Mouse (Mus musculus): Measurements from ENCODE around the gene Nol9. TPM values are rescaled to one million over a fixed set of nuclear protein-coding genes. Genes with fewer than 3 reads are reported as not detected.

Nol9 gene
- polyA plus RNA-seq (2012; fragmentation: generic; extraction: Trizol), result 10 to 100 TPM; 10.1 to 10.4 TPM

GRCm38 (mm10) chr4:152038985-152039830 is at the start of gene Nol9:
TSS of gene Nol9 (plus strand) at chr4:152039321.

DNA sequence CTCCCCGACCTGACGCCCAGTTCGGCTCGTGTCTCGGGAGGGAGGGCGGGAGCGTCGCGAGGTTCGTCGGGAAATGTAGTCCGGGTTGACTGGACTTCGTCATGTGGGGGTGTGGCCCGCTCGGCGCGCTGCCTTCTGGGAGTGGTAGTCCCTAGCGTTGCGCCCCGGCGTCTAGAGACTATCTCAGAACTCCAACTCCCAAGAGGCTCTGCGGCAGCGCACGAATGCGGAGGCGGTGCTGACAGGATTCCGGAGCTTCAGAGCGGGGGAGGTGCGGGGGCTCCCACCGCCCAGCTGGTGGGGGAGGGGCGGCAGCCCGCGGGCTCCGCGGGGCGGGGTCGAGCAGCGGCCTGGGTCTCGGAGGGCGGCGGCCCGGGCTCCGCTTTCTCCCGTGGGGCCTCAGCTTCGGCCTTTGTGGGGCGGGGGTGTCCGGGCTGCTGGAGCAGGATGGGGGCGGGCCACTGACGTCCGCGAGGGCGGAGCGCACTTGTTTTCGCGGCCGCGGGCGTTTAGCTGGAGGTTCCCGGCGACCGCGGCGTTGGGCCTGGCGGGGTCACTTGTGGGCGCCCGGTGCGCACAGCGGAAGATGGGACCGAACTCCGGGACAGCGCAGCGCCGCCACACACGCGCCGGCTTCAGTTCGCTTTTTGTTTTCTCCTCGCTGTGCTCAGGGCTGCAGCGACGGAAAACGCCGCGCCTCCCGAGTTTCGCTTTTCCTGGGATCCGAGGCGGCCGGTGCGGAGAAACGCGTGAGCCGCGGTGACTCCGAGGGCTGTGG is 42.8 kb upstream of the Nol9 start, which contains the start of gene Phf13:
Gene Phf13 (minus strand): TSS at position 86 of the 778 bp plus-strand sequence.

GRCm38 (mm10) chr4:152008622-152009075 is 30.5 kb upstream of the Nol9 start, which contains the start of gene Klhl21:
TSS of gene Klhl21 (plus strand) at chr4:152008803.

DNA sequence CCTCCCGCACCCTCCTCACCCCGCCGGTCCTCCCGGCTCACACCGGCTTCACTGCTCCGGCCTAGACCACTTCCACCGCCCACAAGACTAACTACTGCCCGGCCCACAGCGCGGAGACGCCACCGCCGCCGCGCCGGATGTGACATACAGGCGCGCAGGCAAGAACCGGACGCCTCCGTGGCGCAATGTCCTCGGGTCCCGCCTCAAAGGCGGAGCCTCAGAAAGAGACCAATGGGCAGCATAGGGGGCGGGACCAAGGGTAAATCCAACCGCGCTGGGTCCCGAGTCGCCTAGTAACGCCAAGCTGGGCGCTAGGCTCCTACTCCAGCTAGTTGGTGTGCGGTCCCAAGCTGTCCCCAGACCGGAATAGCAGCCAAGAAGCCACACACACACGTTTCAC is 11.6 kb upstream of the Nol9 start, which contains the start of gene Zbtb48:
Gene Zbtb48 (minus strand): TSS at position 148 of the 400 bp plus-strand sequence.

GRCm38 (mm10) chr4:152038225-152038984 is 716 bp upstream of the Nol9 start, which contains the start of gene Tas1r1:
TSS of gene Tas1r1 (minus strand) at chr4:152038568.

GRCm38 (mm10) chr4:152072121-152072601 is 33.0 kb downstream of the Nol9 start, which contains the start of gene Plekhg5:
TSS of gene Plekhg5 (plus strand) at chr4:152072498.

Other genes starting within 250 kb of the Nol9 start
- 10 to 100 TPM; 31.9 to 35.1 TPM for gene Camta1, start 177.4 kb upstream of the Nol9 start, polyA plus RNA-seq (2012; fragmentation: generic; extraction: Trizol)
- gene Dnajc11, start 105.6 kb upstream of the Nol9 start, polyA plus RNA-seq (2012; fragmentation: generic; extraction: Trizol), result 10 to 100 TPM; 30.3 to 36.1 TPM
- gene Thap3, start 50.3 kb upstream of the Nol9 start, polyA plus RNA-seq (2012; fragmentation: generic; extraction: Trizol), result 10 to 100 TPM; 25.3 to 55.1 TPM
- 10 to 100 TPM in 1 of 2 experiments, 1 to 10 TPM in 1; 5.6 to 19.0 TPM for gene Phf13, start 43.1 kb upstream of the Nol9 start, polyA plus RNA-seq (2012; fragmentation: generic; extraction: Trizol)
- 1 to 10 TPM; 4.6 to 7.4 TPM for gene Klhl21, start 30.5 kb upstream of the Nol9 start, polyA plus RNA-seq (2012; fragmentation: generic; extraction: Trizol)
- gene Zbtb48, start 11.7 kb upstream of the Nol9 start, polyA plus RNA-seq (2012; fragmentation: generic; extraction: Trizol), result 1 to 10 TPM; 4.5 to 8.4 TPM
- under 1 TPM; 0.06 to 0.44 TPM for gene Tas1r1, start 753 bp upstream of the Nol9 start, polyA plus RNA-seq (2012; fragmentation: generic; extraction: Trizol)
- gene Plekhg5, start 33.2 kb downstream of the Nol9 start, polyA plus RNA-seq (2012; fragmentation: generic; extraction: Trizol), result 10 to 100 TPM in 1 of 2 experiments, 1 to 10 TPM in 1; 3.5 to 37.6 TPM
- 1 to 10 TPM in 1 of 2 experiments, under 1 TPM in 1; 0.04 to 8.1 TPM for gene Tnfrsf25, start 76.6 kb downstream of the Nol9 start, polyA plus RNA-seq (2012; fragmentation: generic; extraction: Trizol)
- gene Espn, start 113.0 kb downstream of the Nol9 start, polyA plus RNA-seq (2012; fragmentation: generic; extraction: Trizol), result 1 to 10 TPM in 1 of 2 experiments, under 1 TPM in 1; 0.40 to 1.6 TPM
- not detected for gene Hes2, start 119.5 kb downstream of the Nol9 start, polyA plus RNA-seq (2012; fragmentation: generic; extraction: Trizol)
- gene Acot7, start 138.8 kb downstream of the Nol9 start, polyA plus RNA-seq (2012; fragmentation: generic; extraction: Trizol), result 100 to 1,000 TPM; 212 to 321 TPM
- under 1 TPM; 0.01 to 0.17 TPM for gene Gpr153, start 234.9 kb downstream of the Nol9 start, polyA plus RNA-seq (2012; fragmentation: generic; extraction: Trizol)

Data from C3H10T1/2 (cell line).